Mouse (Mus musculus) frontal cortex, adult 2 months (tissue): ENCODE data around the gene Fam155a. TPM values are rescaled to one million over a fixed set of nuclear protein-coding genes. Genes with fewer than 3 reads are reported as not detected.
"Not testable (repeated sequence)": the region's sequence is repeated elsewhere in the genome, so short reads cannot be mapped to it uniquely, and the experiment has no call there.

Source experiments
- DNase-seq, 2 experiments: peaks; one replicate each; pipeline ENCODE4 v3.0.0; 2022; ENCODE audit warnings: low spot score in 1 of 2; ENCODE audit errors: extremely low spot score in 1 of 2
- polyA plus RNA-seq: library from polyadenylated mRNA; depleted of rRNA; stranded (reverse); fragments of >200 nt; gene quantifications from 2 replicates; pipeline ENCODE4 v1.2.3, GENCODE M21; 2012

Gene Fam155a
- polyA plus RNA-seq, 1 experiment = 73.1 TPM

DNA sequence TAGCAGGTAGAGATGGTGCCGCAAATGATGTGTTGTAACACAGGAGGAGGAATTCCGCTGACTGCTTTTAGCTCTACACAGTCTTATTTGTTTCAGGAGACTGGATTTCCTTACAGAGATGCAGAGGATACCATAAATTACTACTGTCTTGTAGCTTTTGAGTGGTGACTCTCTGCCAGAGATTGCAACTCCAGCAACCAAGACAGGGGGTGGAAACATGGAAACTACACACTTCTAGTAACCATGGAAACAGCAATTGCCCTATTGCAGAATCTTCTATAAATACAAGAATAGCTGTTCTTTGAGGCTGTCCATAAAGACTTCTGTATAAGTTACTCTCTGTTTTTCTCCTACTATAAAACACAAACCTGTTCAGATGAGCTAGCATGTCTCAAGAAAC is 76.2 kb downstream of the Fam155a start:
- peak; percentile 27 to 55 for DNase-seq

DNA sequence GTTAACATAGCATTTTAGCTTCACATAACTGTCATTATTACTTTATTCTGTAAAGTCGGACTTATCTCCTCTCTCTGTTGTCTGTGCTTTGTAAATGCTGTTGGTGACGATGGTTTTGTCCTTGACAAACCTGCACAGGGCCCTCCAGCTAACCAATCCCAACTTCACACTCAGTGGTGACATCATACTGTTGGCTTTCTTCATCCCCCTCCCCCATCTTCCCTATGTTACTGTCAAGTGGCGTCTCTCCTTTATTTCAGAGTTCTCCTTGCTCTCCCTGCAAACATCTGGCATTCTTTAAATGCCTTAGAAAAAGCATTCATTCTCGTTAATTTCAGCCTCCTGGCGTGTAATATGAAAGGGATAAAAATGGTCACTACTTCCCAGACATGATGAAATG is 78.6 kb downstream of the Fam155a start:
- DNase-seq = no peak

DNA sequence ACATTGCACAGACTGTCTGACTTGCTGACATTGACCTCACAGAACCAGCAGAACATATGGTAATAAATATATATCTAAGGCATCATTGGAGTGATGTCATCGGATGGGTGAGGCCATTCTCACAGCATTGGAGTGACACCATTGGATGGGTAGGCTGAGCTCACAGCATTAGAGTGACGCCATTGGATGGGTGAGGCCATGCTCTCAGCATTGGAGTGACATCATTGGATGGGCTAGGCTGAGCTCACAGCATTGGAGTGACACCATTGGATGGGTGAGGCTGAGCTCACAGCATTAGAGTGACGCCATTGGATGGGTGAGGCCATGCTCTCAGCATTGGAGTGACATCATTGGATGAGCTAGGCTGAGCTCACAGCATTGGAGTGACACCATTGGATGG is 110.9 kb downstream of the Fam155a start:
- not testable (repeated sequence) for DNase-seq

DNA sequence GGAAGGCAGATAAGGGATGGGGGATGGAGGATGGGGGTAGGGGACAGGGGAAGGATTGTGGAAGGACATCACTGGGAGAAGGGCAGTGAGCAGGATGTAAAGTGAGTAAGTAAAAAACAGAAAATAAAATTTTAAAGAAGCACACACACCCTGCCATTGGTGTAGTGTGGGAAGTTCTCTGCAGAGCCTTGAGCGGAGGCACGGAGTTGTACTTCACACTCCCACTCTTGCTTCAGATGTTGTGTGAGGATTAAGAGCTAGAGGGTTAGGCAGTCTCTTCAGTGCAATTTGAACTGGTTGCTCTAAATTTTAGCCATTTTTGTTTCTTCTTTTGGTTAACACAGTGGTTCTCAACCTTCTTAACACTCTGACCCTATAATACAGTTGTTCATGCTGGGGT is 114.1 kb downstream of the Fam155a start:
- peak; percentile 30 to 68 for DNase-seq

DNA sequence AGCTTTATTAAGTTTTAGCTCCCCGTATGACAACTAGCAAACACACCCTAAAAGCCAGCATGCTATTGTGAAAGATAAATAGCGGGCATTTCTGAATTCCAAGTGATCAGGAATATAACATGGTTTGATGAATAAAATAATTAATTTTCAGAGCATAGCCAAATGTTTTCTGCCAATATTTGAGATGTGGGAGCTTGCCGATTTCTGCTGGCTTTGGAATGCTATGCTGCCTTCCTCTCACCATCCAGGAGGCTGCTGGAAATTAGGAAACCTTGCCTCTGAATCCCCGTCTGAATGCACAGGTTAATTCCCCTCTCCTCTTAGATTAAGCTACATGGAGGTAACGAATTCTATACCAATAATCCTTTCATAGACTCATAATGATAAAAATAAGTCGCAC is 116.1 kb downstream of the Fam155a start:
- DNase-seq = no peak

DNA sequence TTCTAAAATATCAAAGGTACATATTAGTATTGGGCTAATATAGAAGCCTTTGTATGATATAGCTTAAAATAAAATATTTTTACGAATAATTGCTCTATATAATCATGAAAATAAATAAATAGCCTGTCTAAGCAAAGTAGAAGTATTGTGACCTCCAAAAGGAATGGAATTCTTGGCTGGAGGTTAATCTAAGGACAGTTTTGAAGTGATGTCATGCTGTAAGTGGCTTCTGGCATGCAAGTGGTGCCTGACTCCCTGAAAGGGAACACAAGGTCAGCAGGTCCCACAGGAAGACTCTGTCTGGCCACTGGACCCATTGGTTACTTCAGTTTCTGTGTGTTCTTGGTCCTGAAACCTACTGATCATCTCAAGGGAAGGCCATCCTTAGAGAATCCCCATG is 117.3 kb downstream of the Fam155a start:
- DNase-seq = no peak

DNA sequence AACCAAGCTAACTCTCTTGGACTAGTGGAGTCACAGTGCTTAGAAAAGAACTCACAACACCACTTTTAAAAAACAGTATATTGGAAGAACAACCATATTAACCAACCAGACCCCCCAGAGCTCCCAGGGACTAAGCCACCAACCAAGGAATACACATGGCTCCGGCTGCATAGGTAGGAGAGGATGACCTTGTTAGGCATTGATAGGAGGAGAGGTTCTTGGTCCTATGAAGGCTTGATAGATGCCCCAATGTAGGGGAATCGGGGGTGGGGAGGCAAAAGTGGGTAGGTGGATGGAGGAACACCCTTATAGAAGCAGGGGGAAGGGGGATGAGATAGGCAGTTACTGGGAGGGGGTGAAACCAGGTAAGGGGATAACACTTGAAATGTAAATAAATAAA is 132.8 kb downstream of the Fam155a start:
- DNase-seq = no peak

DNA sequence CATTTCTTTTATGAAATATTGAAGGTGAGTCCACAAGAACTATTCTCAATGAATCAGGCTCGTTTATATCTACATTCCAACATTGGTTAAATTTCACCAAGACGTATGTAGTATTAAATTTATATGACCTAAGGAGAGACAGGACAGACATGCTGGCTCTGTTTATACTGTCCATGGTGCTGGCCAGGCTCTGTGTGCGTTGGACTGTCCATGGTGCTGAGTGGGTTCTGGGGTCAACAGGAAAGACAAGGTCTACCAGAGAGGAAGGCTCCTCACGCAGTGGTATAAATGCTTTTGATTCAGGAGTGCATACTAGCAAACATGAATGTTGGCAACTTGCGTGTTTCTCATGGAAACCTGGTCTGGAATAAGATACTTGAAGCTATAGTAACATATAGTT is 135.7 kb downstream of the Fam155a start:
- no peak for DNase-seq

DNA sequence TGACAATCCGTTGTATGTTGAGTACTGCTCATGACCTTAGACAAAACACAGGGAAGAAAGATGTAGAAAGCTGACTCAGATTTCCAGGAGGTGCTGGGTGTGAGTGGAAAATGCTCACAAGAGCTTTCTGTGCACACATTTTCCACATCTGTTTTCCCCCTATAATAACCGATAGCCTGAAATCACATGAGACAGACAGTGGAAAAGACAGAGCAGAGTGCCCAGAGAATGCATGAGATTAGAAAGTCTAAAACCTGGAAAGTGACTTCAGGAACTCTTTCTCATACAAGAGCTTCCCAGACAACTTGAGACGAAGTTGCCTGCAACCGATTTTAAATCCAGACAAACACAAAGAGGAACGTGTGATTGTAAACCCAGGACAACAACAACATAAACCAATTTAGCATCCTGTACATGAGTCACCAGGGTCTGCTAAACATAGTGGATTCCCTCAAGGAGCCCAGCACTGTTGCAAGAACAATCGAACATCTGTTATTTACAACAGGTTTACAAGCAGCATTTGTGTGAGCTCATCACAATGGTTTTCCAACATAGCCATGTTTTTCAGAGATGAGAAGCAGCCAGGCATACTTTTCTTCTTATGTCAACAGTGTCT is 163.8 kb downstream of the Fam155a start:
- no peak for DNase-seq

DNA sequence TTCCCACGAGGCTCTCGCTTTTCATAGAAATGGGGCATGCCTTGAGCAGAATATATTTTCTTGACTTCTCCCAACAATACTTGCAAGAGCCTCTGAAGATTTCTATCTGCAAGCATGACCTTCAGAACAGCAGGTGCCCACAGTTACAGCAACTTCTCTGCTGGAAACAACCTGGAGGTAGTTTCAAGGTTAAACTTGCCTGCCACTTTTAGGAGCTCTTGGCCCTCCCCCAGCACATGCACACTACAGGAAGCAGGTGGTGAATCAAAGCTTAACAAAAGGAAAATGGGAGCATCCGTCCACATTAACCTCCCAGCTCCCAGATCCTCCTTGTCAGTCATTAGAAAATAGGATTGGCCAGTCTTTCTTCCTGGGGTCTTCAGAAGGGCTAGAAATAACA is 175.0 kb downstream of the Fam155a start:
- no peak for DNase-seq

DNA sequence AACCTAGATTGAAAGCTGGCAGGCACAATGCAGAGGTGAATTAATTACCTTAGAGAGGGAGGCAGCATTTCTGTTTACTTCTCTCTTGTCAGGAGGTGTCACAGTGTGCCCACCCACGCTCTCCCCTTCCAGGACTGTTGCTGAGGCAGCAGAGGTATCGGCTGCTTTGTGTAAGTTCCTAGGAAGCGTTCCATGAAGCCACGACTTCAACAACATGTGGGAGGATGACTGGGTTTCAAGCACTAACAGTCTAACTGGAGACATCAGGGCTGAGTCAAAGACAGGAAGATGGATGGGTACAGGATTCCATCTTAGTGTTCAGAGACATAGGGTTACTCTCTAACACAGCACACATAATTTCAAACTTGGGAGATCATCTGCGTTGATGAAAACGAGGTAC is 189.1 kb downstream of the Fam155a start:
- DNase-seq = peak; percentile 18 to 55

DNA sequence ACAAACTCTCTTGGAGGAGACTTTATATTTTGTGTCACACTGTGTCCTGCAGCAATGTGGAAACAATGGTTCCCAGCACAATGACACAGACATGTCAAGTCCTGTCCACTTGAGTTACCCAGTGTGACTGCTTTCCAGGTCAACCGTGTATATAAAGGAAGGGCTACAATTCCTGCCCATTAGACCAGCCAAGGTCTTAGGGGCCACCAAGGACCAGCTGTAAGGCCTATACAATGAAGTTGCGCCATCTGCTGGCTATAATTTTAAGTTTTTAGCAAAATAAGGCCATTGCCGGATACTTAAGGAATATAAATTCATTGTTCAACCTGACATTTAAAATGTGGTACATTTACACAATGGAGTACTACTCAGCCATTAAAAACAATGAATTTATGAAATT is 190.8 kb downstream of the Fam155a start:
- peak in 1 of 2 experiments; percentile 37 for DNase-seq

DNA sequence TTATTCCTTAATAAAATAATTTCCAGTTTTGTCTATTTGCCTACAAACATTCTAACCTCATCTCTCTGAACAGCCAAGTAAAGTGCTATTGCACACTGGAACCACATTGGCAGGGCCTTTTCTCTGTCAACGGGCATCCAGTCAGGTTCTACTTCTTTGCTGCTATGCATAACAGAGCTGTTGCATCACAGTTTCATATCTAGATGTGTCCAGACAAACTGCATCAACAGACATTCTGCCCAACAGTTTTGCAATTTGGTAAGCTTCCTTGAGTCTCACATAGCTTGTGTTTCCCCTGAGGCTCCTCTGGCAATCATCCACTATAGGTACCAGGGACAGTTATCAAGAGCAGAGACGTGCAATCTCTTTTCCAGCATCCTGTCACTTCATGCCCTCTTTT is 199.0 kb downstream of the Fam155a start:
- DNase-seq = no peak

DNA sequence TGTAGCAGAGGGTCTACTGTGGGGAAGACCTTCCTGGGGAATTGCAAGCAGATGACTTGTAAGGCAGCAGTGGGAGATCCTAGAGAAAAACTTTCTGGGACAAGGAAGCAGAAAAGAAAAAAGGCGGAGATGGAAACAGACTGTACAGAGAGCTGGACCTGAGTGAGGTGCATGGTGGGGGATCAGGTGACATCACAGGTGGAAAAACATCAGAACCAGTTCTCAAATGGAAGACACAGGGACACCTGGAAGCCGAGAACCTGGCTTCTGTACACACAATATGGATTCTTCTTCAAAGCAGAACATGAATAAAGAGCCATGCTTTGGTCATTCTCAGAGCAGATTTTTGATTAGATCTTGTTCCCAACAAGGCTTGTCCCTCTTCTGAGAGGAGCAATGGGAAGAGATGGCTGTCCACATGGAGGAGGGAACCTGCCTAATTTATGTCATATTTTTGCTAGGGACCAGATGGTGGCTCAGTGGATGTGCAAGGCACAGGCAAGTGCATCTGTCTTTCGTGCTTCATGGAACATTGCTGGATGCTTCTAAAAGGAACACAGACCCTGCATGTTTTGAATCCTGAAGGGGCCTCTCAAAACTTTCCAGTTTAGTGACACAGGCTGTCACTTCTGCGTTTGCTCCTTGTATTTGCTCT is 201.3 kb downstream of the Fam155a start:
- peak in 1 of 2 experiments; percentile 35 for DNase-seq

DNA sequence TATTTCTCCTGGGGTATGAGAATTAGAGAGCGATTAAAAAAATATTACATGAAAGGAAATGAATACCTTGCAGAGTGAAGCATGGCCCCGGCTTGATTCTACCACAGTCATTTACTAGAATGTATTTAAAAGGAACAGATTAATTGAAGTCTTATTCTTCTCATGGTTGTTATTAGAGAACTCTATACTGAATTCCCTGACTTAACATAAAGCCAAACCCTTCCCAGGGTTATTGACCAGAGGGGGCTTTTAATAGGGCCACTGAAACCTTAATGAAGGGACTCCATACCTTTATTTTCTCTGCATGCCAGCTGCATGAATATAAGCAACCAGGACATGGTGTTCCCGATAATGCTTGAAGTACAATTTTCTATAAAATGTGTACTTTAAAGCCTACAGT is 221.8 kb downstream of the Fam155a start:
- no peak for DNase-seq

DNA sequence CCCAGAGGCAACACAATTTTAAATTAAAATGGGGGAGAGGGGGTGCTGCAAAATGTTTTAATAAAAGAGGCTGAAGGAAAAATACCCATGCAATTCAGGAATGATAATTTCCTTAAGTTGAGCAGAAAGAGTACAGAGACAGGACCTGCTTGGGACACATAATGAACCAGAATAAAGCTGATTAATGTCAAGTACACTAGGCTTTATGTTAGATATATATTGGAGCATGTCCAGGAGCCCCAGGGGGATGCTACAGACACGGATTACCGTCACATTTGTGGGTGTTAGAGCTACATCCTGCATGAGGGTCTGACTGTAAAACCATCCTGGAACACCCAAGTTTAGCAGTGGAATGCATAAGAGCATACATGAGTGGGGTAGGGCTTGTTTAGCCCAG is 223.4 kb downstream of the Fam155a start:
- DNase-seq = no peak

DNA sequence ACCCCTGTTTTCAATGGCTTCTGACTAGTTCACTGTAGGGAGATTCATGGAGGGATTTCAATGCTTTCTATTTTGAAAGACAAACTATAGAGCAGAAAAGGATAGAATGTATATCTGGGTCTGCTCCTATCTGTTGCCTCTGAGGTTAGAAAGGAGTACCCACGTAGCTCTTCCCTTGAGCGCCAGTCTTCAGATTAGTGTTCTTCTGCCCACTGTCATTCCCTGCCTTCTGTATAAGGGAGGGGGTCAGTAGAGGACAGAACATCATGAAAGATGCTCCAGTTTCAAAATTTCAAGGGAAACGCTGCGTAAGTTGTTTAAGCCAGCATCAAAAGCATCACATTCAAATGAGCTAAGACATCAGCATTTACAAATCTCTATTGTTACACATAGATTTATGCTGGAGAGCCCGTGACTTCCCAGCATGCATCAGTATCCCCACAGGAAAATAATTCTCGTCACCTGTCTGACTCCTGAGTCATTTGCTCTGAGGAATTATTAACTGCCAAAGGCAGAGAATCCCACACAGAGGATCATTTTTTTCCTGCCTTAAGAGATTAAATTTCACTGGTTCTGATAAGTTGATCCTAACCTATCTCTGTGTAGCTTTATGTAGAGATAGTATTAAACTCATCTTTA is 223.9 kb downstream of the Fam155a start:
- DNase-seq = no peak

DNA sequence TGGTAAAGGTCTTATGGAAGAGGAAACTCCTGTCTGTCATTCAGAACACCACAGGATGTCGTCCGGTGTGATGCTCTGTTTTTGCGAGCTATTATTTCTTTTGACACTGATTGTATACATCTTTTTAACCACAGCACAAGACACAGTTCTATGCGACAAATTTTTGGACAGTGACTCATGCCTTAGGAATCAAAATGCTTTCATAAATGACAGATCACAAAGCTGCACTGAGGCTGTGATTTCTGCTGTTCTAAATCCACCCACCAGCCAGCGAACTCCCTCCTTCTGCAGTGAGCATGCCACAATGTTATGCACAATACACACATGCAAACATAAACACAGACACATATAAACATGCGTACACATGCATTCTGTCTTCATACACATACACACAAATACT is 224.5 kb downstream of the Fam155a start:
- peak in 1 of 2 experiments; percentile 29 for DNase-seq

DNA sequence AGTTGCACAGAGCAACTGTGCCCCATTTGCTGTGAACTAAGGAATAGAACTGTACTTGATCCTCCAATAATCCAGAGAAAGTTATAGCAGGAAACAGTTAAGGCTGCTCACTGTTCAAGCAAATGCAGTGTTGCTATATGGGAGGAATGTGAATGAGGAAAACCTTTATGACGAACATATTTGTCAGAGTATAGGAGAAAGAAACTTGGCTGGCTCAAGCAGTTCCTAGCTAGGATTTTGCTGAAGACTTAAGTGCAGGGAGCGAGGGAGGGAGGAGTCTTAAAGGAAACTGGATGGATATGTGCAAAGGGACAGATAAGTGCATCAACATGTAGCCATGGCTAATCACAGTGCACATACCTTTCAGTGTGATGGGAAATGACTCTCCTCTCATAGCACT is 225.3 kb downstream of the Fam155a start:
- DNase-seq = peak in 1 of 2 experiments; percentile 27

DNA sequence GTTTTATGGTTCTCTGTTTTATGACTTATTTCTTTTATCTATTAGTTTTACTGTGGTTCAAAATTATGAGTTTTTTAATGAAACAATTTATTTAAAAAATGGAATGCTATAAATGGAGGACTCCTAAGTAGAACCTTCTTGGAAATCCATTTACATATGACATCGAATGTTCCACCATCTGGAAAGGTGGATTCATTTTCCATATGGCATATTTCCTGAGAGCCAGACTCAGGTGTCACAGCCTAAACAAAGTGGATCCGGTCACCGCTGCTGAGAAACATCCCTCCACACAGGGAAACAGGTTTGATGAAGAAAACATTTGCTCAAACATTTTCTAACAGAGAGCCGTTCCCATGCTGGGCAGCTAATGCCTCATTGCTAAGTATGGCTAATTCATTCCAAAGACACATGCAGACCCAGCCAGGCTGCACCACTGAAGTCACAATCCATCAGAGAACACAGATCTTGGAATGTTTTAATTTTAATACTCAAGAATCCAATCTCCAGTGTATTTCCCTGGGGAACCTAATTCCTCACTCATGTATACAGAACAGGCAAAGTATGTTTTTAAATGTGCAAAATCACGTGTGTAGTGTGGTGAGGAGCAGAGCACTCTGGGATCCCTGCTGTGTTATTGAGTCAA is 235.1 kb downstream of the Fam155a start:
- DNase-seq = no peak

DNA sequence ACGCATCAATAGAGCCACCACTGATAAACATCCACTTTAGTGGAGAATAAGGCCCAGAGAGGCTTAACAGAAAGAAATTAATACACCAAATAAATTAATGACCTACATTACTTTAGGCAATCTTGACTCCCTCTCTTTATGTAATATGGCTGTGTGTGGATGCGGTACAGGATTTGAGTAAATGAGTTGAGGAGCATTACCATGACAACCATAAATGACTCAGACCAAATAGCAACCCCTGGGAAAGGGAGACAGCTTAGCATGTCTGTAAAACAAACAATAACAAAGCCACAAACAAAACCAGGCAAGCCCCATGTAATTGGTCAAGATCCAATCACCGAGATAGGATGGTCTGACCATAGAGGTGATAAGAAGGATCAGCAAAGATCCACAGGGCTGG is 244.4 kb downstream of the Fam155a start:
- DNase-seq = no peak

DNA sequence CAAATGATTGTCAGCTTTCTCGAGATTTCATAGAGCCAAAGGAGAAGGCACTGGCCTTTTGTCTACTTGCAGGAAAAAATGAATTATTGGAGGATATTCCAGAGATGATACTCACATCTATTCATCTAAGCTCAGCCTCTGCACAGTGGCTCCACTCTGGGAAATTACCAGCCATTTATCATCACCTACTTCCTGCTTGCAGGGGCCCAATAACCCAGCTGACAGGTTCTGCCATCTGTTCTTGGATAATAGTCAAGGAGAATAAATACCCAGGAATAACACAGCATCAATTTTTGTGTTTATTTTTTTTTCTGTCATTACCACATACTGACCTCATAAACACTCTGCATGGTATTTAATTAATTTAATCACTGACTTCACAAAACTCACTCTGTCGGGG is 249.4 kb downstream of the Fam155a start:
- no peak for DNase-seq
